Mouse (Mus musculus) spleen, postnatal 36 days (tissue): ENCODE results near the gene Dmap1.

ENCODE experiments used
- DNase-seq, 2 experiments: peaks; one replicate each; pipeline ENCODE4 v3.0.0; 2022; ENCODE audit warnings: low spot score in 2 of 2, mixed read lengths in 1 of 2

The Dmap1 gene

DNA sequence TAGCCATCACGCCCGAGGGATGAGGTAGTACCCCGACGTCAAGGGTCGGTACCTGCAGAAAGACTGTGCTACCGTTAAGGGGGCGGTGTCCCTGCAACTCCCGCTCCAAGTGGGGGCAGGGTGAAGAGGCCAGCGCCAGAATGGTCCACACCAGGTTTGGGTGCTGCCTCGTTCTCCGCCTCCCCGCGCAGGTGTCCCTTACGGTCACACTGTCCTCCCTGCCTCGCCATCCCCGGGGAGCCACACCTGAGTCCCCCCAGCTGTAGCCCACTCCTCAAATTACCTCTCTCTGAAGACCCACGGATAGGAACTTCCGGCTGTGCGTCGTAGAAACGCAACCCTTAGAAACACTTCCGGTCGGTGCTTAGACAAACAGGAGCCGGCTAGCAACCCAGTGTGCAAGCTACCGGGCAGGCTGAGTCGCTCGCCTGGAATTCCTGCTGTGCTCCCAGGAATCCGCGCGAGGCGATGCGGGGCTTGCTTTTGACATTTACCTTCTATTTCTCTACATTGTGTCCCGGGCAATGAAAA lies at the start of gene Dmap1:
Dmap1 (minus strand) TSS at position 343 of the 531 bp plus-strand sequence.
- DNase-seq = peak; percentile 63 to 70

DNA sequence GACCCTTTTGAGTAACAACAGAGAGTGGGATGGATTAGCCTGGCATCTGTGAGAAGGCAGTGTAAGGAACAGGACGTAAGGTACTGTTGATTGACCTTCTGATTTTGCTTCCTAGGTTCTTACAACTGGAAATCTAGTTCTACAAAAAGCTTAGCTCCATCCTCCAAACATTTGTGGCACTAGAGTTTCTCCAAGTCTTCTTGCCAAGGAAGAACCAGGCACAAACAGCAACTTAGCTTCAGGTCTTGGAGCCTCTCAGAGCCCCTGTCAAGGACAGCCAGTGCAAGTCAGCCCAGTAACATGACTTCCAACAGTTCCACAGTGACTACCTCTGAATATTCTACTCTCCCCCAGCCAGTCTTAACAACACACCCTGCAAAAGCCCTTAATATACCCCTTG lies 42.0 kb upstream of the Dmap1 start, which contains the start of gene Gm12845:
Gm12845 (plus strand) TSS at position 301 of the 400 bp plus-strand sequence.
- no peak for DNase-seq

DNA sequence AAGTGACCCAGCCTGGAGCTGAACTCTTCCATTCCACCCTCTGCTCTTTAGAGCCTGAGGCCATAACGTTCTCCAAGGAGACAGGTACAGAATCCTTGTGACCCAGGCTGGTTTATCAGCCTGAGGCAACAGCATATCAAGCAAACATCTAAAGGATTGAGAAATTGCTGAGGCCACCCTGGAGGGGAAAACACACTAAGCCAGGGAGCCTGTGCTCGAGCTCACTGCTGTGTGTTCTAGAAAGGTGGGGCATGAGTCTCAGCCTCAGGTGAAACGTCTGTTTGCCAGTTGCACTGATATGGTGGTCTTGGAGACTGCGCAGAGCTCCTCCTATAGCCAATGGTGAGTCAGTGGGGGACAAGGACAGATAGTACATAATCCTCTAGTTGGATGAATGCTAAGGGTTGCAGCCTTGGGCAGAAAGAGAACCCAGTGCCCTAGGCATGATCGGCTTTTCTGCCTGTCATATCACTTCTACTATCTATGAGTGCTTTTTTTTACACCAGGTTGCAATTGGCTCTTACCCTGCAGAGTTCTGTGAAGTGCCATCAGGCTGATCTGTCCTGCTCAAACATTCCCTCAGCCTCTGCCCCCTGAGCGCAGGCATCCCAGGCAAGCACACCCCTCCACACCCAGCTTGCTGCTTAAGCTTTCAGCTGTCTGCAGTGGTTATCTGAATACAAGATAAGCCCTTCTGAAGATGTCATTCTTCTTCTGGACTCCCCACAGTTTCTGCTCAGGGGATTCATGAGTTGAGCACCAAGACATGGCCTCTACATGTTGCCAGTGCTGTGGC lies 31.4 kb upstream of the Dmap1 start:
- DNase-seq = no peak

DNA sequence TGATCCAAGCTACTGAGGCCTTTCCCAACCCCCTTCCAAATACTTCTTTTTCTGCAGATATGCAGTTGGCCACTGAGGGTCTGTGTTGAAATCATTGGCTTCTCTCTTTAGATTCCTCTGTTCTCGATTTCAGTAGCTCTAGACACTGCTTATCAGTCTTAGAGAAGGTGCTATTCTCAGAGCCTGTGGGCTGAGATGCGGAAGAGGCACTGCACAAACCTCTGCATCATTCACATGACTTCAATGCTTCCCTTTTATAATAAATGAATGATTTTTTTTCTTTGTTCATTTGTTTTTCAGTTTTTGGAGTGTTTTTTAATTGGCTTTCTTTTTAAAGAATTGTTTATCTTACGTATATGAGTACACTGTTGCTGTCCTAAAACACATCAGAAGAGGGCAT lies 30.2 kb upstream of the Dmap1 start:
- DNase-seq = no peak

DNA sequence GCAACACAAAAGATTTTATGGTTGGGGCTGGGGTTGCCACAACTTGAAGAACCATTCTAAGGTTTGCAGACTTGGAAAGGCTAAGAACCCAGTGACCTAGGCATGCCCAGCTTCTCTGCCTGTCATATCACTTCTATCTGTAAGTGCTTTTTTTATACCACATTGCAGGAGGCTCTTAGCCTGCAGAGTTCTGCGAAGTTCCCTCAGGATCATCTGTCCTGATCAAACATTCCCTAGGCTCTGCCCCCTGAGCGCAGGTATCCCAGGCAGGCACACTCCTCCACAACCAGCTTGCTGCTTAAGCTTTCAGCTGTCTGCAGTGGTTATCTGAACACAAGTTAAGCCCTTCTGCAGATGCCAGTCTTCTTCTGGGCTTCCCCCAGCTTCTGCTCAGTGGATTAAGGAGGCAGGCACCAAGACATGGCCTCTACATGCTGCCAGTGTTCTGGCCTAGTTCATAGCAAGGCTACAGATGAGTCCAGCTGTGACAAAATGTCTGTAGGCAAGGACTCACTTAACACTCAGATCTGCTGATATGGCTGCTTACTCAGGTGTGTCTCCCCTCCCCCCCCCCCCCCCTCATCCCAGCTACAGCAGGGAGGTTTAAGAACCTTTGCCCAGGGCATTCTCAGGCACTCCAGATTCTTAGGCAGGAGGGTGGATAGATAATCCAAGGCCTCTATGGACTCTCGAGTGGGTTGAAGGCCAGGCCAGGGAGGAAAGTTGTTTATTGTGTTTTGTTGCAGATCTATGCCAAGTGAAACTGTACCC lies 26.9 kb upstream of the Dmap1 start:
- no peak for DNase-seq

DNA sequence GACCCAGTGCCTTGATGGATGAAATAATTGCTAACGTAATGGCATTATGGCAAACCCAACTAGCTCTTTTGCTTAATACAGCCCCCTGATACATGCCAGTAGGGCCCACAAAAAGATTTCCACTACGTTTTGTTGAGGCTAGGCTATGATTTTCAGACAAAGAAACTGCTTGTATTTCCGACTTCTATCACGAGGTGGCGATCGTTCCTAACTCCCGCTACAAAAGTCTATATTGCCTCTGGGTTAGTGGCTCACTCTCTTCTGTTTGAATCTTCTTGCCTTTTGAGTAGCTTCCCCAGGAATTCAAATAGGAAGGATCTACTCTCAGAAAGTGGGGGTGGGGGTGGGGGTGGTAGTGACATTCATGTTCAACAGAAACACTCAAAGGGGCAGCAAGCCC lies 23.3 kb upstream of the Dmap1 start:
- DNase-seq = no peak

DNA sequence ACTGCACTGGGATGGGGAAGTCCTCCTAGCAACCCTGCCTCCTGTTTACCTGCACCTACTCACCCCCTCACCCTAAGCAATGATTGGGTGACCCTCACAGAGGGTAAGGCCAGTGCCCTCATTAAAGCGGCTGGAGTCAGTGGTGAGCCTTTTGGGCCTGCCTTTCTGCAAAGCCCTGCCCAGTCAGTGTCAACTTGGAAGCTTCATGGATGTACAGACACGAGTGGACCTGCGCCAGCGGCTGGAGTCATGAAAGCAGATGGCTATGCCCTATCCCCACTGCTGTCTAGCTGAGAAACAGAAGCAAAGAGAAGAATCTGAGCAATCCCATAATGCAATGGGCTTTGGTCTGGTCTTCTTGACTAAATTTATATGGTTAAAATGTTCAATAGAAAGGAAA lies 4.3 kb upstream of the Dmap1 start:
- DNase-seq = no peak

DNA sequence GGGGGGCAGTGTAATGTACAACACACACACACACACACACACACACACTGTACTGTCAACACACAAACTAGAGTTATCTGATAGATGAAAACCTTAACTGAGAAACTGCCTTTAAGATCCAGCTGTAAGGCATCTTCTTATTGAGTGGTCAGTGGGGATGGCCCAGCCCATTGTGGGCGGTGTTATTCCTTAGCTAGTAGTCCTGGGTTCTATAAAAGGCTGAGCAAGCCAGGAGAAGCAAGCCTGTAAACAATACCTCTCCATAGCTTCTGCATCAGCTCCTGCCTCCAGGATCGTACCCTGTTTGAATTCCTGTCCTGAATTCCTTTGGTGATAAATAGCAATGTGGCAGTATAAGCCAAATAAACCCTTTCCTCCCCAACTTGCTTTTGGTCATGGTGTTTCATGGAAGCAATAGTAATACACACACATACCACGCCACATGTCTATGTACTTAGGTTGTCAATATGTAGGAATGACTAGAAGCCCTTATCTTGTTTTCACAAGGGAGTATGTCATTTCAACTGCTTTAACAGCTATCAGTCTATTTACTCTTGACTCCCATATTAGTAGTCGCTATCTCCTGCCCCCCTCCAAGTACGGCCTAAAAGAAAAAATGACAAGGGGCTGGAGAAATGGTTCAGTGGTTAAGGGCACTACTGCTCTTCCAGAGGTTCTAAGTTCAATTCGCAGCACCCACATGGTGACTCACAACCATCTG lies 1.1 kb upstream of the Dmap1 start:
- no peak for DNase-seq

DNA sequence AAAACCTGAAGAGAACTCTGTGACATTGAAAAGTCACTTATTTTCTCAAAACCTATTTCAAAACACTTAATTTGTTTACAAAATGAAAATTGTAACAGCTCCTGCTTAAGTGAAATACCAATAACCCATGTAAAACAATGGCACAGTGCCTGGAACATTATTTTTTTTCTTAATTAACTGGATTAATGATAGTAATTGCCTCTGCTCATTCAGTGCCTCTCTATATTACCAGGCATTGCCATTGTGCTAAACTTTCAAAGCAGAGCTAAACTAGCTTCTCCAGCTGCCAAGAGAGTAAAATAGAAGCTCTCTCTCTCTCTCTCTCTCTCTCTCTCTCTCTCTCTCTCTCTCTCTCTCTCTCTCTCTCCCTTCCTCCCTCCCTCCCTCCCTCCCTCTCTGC lies 390 bp upstream of the Dmap1 start:
- DNase-seq = no peak

DNA sequence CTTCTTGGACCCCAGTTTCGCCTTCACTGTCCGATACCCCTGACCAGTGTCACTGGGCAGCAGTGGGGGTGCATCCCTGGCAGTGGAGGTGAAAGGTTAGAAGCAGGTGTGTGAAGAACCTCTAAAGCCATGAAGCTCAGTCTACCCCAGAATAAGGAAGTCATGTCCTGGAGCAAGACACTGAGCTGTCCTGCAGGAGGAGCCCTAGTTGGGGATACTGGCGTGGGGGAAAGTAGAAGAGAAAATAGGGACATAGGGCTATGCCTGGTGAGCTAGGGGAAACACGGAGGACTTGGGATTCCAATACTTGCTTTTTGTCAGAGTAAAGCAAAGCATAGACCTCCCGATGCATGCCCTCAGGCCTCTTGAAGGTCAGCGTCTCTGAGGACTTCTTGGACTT lies 1.1 kb downstream of the Dmap1 start:
- no peak for DNase-seq

DNA sequence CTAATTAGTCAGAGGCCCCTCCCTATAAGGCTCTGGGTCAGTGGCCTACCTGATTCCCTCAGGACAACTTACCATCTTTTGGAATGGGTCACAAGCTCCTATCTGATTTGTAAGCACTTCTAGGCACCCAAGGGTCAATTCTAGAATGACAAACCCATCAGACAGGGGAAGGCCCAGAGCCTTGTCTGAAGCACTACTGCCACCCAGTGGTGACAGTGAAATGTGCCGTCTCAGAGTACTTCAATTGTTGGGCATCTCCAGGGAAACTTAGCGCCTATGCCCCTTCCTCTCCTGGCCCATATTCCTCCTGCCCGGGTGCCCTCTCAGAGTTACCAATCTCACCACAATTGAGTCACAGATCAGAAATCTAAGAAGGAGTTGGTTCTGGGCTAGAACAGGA lies 5.2 kb downstream of the Dmap1 start:
- DNase-seq = peak; percentile 40 to 54

DNA sequence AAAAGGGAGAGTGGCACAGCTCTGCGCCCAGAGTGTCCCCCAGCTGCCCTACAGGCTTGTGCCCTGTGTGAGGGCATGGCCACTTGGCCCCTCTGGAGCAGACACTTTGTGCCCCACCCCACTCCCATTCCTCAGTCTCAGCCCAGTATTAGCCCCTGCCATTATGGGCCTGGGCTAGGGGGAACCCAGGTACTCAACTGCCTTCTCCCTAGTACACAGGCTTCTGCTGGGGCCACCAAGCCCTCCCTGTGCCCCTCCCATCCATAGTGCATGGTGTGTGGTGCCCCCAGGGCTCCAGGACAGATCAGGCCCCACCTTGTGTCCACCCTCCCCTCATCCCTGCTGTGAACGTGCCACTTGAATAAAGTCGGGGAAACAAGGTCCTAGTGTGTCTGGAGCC lies 8.2 kb downstream of the Dmap1 start:
- DNase-seq = no peak

DNA sequence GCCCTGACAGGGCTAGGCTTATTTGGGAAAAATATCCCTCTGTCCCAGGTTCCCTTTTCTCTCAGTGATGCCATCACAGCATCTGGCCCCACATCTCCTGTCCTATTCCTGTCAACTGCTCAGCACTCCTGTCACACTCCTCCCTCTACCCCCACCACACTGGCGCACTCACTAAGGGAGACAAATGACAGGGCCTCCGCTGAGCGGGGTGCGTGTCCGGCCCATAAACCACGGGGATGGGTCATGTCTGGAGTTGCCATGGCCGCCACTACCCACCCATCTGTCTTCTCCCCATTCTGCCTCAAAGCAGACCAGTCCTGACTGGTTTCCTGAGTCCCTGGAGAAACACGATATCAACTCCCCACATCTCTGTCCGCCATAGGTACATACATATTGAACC lies 10.0 kb downstream of the Dmap1 start:
- DNase-seq = no peak

DNA sequence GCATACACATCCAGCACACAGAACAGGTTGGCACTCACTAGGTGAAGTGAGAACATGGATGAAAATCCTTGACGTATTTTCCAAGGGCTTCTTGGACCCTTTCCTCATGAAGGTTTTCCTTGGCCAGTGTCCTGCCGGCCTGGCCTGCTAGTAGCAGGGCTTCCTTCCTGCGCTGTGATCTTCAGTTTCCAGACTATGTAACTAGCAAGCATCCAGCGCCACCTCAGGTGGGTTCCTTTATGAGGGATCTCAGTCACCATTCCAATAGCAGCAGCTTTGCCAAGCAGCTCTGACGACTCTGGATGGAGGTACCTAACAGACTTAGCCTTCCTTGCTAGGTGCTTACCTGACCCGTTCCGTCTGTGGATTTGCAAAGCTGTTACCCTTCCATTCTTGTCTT lies 12.2 kb downstream of the Dmap1 start:
- no peak for DNase-seq

DNA sequence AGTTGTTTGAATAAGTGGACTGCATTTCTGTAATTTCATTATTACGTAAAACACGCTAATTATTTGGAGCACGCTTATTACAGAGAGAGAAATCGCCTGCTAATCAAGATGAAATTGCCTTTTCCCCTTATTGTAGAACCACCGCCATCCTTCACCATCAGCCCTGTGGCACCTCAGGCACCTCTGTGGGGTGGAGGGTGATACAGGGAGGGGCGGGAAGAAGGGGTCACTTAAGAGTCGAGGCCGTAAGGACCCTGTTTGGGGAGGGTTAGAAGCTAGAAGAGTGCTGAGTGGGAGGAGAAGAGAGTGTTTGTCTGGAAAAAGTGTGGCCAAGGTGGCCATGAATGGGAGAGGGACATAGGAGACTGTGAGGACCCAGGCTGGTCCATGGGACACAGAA lies 16.0 kb downstream of the Dmap1 start:
- no peak for DNase-seq

DNA sequence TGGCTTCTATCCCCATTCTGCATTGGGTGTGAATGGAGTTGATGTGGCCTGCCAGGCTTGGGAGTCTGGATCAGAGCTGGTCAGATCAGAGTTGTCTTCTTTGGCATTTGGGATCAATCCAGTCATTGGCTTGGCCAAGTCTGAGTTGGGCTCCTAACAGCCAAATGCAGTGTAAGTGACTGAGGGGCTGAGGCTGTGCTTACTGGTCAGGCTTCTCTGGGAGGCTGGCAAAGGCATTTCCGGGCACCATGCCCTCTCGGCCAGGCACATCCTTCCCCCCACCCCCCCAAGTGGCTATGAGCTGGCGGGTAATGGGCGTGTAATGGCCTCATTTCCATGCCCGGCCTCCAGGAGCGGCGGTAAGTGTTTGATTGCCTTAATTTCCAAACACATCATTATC lies 16.5 kb downstream of the Dmap1 start:
- no peak for DNase-seq

DNA sequence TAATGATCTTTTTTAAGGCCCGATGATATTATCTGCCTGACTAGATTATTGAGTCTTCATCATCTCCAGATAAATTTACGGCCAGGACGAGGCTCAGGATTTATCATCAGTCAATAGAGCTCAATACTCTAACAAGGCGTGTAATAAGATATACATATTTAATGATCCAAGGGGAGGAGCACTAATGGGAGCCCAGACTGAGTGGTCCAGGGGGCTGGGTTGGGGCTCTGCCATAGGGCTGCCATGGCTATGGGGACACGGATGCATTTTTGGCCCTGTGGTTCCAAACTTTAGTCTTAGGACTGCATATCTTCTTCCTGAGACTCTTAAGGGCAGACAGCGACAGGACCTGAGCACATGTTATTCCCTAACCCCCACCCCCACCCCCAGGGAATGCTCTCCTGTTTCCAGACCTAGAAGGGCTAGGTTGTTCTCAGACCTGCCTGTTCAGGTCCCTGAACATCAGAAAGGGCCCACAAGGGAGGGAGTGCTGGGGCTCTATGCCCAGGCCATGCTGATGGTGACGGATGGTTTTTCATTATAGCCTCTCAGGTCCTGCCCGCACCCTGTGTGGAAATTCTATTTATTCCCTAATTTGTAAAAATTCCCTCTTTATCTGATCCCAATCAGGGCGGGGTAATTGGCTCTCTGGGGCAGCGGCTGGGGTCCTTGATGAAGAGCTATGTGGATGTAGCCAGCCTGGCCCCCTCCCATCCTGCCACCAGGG lies 17.5 kb downstream of the Dmap1 start:
- DNase-seq = no peak

DNA sequence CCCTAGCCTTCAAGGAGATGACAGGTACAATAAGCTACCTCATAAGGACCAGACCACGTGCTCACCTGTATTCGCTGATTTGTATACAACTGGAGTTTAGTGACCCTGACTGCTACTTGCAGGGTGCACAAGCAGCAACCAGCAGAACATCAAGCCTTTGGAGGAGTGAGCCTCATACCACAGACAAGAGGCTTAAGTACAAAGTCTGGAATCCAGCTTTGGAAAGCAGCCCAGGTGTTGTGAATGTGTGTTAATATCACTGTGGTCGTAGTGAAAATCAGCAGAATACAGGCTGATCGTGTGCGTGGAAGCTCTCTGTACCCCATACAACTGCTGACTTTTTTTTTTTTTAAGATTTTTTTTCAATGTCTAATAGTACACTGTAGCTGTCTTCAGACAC lies 22.1 kb downstream of the Dmap1 start:
- no peak for DNase-seq

DNA sequence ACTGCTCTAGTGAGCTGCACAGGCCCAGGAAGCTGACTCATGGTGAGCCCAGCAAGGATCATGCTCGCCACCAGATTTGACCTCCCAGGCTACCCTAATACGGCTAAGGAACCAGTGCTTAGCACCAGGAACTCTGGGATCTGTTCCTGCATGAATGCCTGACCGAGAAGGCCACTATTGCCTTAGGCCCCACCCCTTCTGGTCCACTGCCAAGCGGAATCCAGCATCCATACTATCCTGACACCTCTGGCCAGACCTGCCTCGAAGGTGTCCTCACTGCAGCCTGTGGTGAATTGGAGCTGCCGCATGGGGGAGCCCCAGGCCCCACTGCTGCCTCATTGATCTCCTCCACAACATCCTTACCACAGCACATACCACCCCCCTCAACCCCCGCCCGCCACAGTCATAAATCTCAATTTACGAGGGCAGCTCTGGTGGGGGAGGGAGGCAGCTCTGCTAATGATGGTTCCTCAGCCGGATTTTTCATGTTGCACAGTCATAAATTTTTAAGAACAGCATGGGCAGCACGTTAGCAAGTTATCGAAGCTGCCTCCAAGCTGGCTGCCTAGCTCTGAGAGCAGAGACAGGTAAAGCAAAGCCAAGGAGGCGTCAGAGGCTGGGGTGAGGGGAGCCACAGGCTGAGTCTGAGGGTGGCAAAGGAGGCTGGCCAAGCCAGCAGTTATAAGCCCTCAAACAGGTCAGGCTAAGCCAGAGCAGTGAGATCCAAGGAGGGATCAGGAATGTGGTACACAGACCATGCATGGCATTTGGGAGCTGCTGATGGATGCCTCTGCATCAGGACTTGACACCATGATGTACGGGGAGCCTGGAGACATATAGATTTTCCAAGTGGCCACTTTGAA lies 23.3 kb downstream of the Dmap1 start:
- DNase-seq = no peak

DNA sequence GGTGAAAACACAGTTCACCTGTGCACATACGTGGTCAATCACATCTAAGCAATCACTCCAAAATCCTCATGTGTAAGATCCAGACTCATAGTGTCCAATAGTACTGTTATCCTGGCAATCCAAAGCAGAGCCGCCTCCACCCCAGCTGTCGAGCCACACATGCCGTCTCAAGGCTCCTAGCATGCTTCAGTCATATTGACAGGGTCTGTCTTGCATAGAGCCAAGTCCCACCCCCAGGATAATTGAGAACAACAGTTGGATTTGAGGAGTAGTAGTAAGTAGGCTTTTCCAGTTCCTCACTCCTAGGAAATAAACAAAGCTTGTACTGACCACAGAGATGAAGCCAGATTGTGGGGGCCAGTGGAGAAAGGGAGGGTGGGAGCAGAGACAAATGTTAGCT lies 24.4 kb downstream of the Dmap1 start:
- no peak for DNase-seq

DNA sequence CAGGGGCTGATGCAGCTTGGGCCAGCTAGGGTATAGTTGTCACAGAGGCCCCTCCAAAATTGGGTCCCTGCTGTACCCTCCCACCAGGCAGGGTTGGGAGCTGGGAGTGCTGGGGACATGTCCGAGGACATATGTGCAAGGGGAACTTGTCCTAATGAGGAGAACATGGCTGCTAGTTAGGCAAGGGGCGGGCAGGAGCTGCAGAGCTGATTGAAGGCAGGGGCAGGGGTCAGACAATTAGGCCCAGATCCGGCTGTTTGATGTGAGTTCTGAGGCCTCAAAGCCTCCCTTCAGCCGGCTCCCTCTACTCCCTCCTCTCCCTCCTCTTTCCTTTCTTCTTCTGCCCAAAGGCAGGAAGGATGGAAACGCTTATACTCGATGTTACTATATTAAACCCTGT lies 25.1 kb downstream of the Dmap1 start:
- no peak for DNase-seq
